Mouse (Mus musculus) brain, embryonic 14.5 days (tissue): ENCODE measurements around the gene Smco3.
"Not testable (repeated sequence)": the region's sequence is repeated elsewhere in the genome, so short reads cannot be mapped to it uniquely, and the experiment has no call there.

Experiments
- CTCF ChIP-seq: fragments of 200-500 bp; IDR thresholded peaks from 2 replicates; pipeline ENCODE4 v1.5.1; 2012; ENCODE audit warnings: inconsistent platforms, mild to moderate bottlenecking, moderate library complexity, borderline replicate concordance; ENCODE audit not compliant: insufficient read depth, insufficient read length; ENCODE audit errors: extremely low read depth
- POLR2A ChIP-seq: fragments of 200-500 bp; IDR thresholded peaks from 2 replicates; pipeline ENCODE4 v1.6.1; 2012; ENCODE audit warnings: mild to moderate bottlenecking, inconsistent platforms, borderline replicate concordance; ENCODE audit not compliant: poor library complexity, insufficient read depth, insufficient read length, severe bottlenecking; ENCODE audit errors: extremely low read depth

GRCm38 (mm10) chr6:136884766-136885165 lies 49.5 kb upstream of the Smco3 start:
- TF ChIP-seq CTCF, POLR2A: not testable (repeated sequence)
